Mouse (Mus musculus) hindbrain, embryonic 15.5 days (tissue): Measurements from ENCODE around the gene Cryl1. TPM values are rescaled to one million over a fixed set of nuclear protein-coding genes. Genes with fewer than 3 reads are reported as not detected.

ENCODE experiments used
- ATAC-seq: fragments of 200-750 bp; cut with Nextera tagmentation; 2 replicates; pipeline ENCODE4 v1.8.0; 2017; ENCODE audit warnings: low read depth, moderate number of reproducible peaks, moderate TSS enrichment; ENCODE audit not compliant: low FRiP score
- H3K27ac ChIP-seq: fragments of 300-500 bp; sonication (generic); replicated peaks from 2 replicates; pipeline ENCODE4 v1.5.1; 2015; ENCODE audit warnings: mild to moderate bottlenecking, inconsistent platforms
- H3K27me3 ChIP-seq: fragments of 300-500 bp; sonication (generic); 2 replicates; pipeline ENCODE4 v1.6.1; 2015; ENCODE audit warnings: control low read depth, inconsistent platforms
- H3K36me3 ChIP-seq: fragments of 300-500 bp; sonication (generic); 2 replicates; pipeline ENCODE4 v1.6.1; 2015; ENCODE audit warnings: control low read depth, inconsistent platforms
- H3K4me1 ChIP-seq: fragments of 300-500 bp; sonication (generic); replicated peaks from 2 replicates; pipeline ENCODE4 v1.6.1; 2015; ENCODE audit warnings: control low read depth, inconsistent platforms
- H3K4me2 ChIP-seq: fragments of 300-500 bp; sonication (generic); 2 replicates; pipeline ENCODE4 v1.6.1; 2015; ENCODE audit warnings: moderate library complexity, mild to moderate bottlenecking, inconsistent platforms
- H3K4me3 ChIP-seq: fragments of 300-500 bp; sonication (generic); 2 replicates; pipeline ENCODE4 v1.5.1; 2015; ENCODE audit warnings: mild to moderate bottlenecking, inconsistent platforms
- H3K9ac ChIP-seq: fragments of 300-500 bp; sonication (generic); 2 replicates; pipeline ENCODE4 v1.6.1; 2015; ENCODE audit warnings: inconsistent platforms
- H3K9me3 ChIP-seq: fragments of 300-500 bp; sonication (generic); 2 replicates; pipeline ENCODE4 v1.6.1; 2016; ENCODE audit warnings: control low read depth, inconsistent platforms
- WGBS: fragments of 180-500 bp; shearing (Covaris S2); methylation state at CpG from one replicate; pipeline ENCODE4 v1.1.7; 2015; 5-methylcytosine and 5-hydroxymethylcytosine counted together
- polyA plus RNA-seq: library from polyadenylated mRNA; unstranded; fragments of >200 nt; fragmentation: Nextera tagmentation; extraction: Ambion mirVana; gene quantifications from 2 replicates; pipeline ENCODE4 v1.2.1, GENCODE M21; 2015

Gene Cryl1
- polyA plus RNA-seq, 1 experiment from 2014 or later, result 11.8 TPM

- 75% methylated on average over 6 of the region's 6 CpGs for WGBS
- no peaks in the 10 kb centered on the region for H3K27me3 ChIP-seq
- H3K4me1 ChIP-seq, result no peaks in the 10 kb centered on the region
- no peak overlapping the region for H3K27ac ChIP-seq
- ATAC-seq, result no peak
- H3K4me2 ChIP-seq, result no peak overlapping the region
- H3K36me3 ChIP-seq, result no peaks in the 10 kb centered on the region
- H3K9ac ChIP-seq, result no peak overlapping the region
- H3K9me3 ChIP-seq, result no peaks in the 10 kb centered on the region
- no peak overlapping the region for H3K4me3 ChIP-seq
Observed at GRCm38 (mm10) chr14:57342316-57343055, 55.8 kb downstream of the Cryl1 start.

GRCm38 (mm10) chr14:57338666-57339065 lies 59.7 kb downstream of the Cryl1 start:
- 49% methylated on average over 6 of the region's 6 CpGs for WGBS
- no peaks in the 10 kb centered on the region for H3K36me3 ChIP-seq
- no peaks in the 10 kb centered on the region for H3K4me1 ChIP-seq
- no peak overlapping the region for H3K9ac ChIP-seq
- H3K4me2 ChIP-seq, result no peak overlapping the region
- no peak for ATAC-seq
- no peaks in the 10 kb centered on the region for H3K9me3 ChIP-seq
- H3K27me3 ChIP-seq, result no peaks in the 10 kb centered on the region
- H3K27ac ChIP-seq, result no peak overlapping the region
- H3K4me3 ChIP-seq, result no peak overlapping the region

GRCm38 (mm10) chr14:57334833-57335232 lies 63.5 kb downstream of the Cryl1 start:
- Histone ChIP-seq H3K4me1 (no peaks in the 10 kb centered on the region), H3K4me3 (no peak overlapping the region), H3K9ac (no peak overlapping the region), H3K4me2 (no peak overlapping the region), H3K27ac (no peak overlapping the region), H3K27me3 (no peaks in the 10 kb centered on the region), H3K9me3 (no peaks in the 10 kb centered on the region), H3K36me3 (no peaks in the 10 kb centered on the region)
- 79% methylated on average over 6 of the region's 6 CpGs for WGBS
- ATAC-seq, result no peak

DNA sequence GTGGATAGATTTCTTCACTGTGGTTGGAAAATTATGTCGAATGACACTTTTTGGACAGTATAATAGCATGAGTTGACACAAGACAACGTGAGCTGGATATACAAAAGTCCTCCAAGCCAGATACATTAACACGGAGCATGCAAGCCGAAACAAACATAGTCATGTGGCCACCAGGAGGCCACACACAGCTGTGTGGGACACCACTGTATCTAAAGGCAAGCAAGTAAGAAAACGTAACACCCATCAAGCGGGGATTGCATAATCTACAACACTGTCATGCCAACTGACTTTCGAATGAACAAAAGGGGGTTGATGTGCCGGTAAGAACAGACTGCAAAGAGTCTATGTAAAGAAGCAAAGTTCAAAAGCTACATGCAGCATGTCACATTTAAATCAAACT lies 65.8 kb downstream of the Cryl1 start:
- no peaks in the 10 kb centered on the region for H3K9me3 ChIP-seq
- WGBS, result 92% methylated on average over 8 of the region's 8 CpGs
- ATAC-seq, result no peak

DNA sequence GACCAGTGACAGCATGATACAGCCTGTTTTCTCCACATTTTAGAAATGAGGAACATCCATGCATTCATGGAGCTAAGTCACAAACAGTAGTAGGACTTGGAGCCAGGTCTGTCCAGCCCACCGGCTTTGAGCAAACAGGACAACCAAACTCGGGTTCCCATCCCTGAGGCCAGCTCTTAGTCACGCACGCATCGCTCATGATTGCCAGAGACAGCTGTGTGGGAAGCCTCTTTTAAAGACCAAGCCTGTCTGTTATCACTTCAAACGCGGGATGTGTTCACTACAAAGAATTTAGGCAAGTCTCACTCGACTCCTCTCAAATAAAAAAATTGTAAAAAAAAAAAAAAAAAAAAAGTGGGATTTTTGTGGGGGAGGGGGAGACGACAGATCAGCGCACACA lies 67.2 kb downstream of the Cryl1 start:
- H3K9ac ChIP-seq, result no peak overlapping the region
- no peak overlapping the region for H3K4me2 ChIP-seq
- H3K9me3 ChIP-seq, result no peaks in the 10 kb centered on the region
- H3K4me1 ChIP-seq, result no peaks in the 10 kb centered on the region
- no peaks in the 10 kb centered on the region for H3K27me3 ChIP-seq
- H3K4me3 ChIP-seq, result no peak overlapping the region
- H3K27ac ChIP-seq, result no peak overlapping the region
- ATAC-seq, result no peak
- H3K36me3 ChIP-seq, result no peaks in the 10 kb centered on the region
- 85% methylated on average over 10 of the region's 10 CpGs for WGBS

More for the DNA sequence above, 65.8 kb downstream of the Cryl1 start:
- H3K27ac ChIP-seq, result no peak overlapping the region
- no peak overlapping the region for H3K9ac ChIP-seq
- H3K4me1 ChIP-seq, result no peaks in the 10 kb centered on the region
- H3K4me3 ChIP-seq, result no peak overlapping the region
- H3K4me2 ChIP-seq, result no peak overlapping the region
- no peaks in the 10 kb centered on the region for H3K36me3 ChIP-seq
- H3K27me3 ChIP-seq, result no peaks in the 10 kb centered on the region

GRCm38 (mm10) chr14:57329600-57329999 lies 68.7 kb downstream of the Cryl1 start:
- Histone ChIP-seq H3K4me1 (no peaks in the 10 kb centered on the region), H3K4me2 (no peak overlapping the region), H3K27me3 (no peaks in the 10 kb centered on the region), H3K36me3 (no peaks in the 10 kb centered on the region), H3K9me3 (no peaks in the 10 kb centered on the region), H3K27ac (no peak overlapping the region), H3K9ac (no peak overlapping the region), H3K4me3 (no peak overlapping the region)
- WGBS, result 76% methylated on average over 15 of the region's 15 CpGs
- ATAC-seq, result no peak

- H3K4me2 ChIP-seq, result no peak overlapping the region
Observed at GRCm38 (mm10) chr14:57326771-57327170, 71.6 kb downstream of the Cryl1 start.

GRCm38 (mm10) chr14:57318812-57319211 lies 79.5 kb downstream of the Cryl1 start:
- no peak overlapping the region for H3K27ac ChIP-seq
- no peak for ATAC-seq
- H3K4me3 ChIP-seq, result no peak overlapping the region
- H3K9ac ChIP-seq, result no peak overlapping the region
- peaks cover 3% of the 10 kb centered on the region; the same call in 1 of the 2 replicates for H3K4me1 ChIP-seq
- H3K4me2 ChIP-seq, result no peak overlapping the region
- H3K36me3 ChIP-seq, result no peaks in the 10 kb centered on the region
- no peaks in the 10 kb centered on the region for H3K9me3 ChIP-seq
- 94% methylated on average over 1 of the region's 1 CpGs for WGBS
- no peaks in the 10 kb centered on the region for H3K27me3 ChIP-seq

More at GRCm38 (mm10) chr14:57326771-57327170, 71.6 kb downstream of the Cryl1 start:
- Histone ChIP-seq H3K36me3 (no peaks in the 10 kb centered on the region), H3K4me1 (no peaks in the 10 kb centered on the region), H3K27me3 (no peaks in the 10 kb centered on the region), H3K27ac (no peak overlapping the region), H3K9me3 (no peaks in the 10 kb centered on the region), H3K4me3 (no peak overlapping the region), H3K9ac (no peak overlapping the region)
- 79% methylated on average over 6 of the region's 6 CpGs for WGBS
- no peak for ATAC-seq

DNA sequence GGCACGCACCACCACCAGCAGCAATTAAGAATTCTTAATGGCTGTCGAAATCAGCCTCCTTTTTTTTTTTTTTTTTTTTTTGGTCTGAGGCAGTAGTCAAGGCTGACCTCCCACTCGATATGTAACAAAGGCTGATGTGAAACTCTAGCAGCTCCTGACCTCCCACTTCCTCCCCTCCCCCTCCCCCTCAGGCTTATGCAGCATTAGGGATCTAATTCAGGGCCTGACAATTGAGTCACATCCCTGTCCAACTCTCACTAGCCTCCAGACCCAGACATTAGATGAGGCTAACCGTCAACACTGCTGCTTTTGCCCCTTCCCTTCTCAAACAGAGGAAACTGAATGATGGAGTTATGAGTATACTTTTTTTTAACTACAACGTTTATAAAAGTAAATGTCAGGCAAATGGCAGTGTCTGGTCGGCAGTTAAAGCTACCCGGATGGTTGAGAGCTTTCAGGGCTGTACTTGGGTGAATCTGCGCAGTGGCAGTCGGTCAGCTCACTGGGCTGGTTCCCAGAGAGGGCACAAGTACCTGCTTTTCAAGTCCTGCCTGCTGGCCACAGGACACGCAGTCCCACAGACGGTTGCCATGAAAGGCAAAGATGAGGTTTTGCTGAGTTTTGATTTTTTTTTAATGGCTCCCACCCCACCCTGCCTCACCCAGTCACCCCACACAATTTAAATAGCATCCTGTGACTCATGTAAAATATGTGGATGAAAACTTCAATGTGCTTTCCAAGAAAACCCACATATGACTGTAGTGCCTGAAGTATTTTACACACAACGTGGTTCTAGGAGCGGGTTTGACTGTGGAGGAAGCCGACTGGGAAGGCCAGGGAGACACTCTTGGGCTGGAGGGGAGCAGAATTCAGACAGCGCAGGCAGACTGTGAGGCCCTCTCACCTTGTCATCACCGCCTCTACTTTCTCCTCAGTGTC lies 81.4 kb downstream of the Cryl1 start:
- Histone ChIP-seq H3K4me2 (no peak overlapping the region), H3K9me3 (no peaks in the 10 kb centered on the region), H3K36me3 (no peaks in the 10 kb centered on the region), H3K4me3 (no peak overlapping the region), H3K4me1 (peaks cover 3% of the 10 kb centered on the region; the same call in 1 of the 2 replicates), H3K27ac (no peak overlapping the region), H3K9ac (no peak overlapping the region), H3K27me3 (no peaks in the 10 kb centered on the region)
- ATAC-seq, result no peak
- WGBS, result 62% methylated on average over 16 of the region's 16 CpGs

DNA sequence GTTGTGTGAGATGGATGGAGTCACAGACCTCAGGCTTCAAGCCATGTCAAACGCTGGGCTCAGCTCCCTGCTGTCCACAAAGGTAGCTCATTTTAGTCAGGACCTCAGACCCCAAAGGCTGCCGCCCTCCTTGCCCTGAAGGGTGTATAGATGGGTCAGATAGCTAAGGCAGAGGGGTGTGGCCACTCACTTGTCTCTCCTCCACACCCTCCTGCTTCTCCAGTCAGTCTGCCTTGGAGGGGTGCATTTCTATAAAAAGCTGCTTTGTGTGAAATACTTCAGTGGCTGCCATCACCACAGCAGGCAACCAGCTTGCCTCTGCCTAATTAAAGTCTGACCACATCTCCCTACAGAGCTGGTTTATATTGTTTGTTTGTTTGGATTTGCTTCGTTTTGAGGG lies 82.4 kb downstream of the Cryl1 start:
- H3K9ac ChIP-seq, result no peak overlapping the region
- ATAC-seq, result peak; percentile 61
- no peaks in the 10 kb centered on the region for H3K27me3 ChIP-seq
- H3K4me3 ChIP-seq, result no peak overlapping the region
- H3K27ac ChIP-seq, result 0 out of 2 replicates have a peak overlapping the region, but pooled peaks have one; percentile 52
- no peak overlapping the region for H3K4me2 ChIP-seq
- WGBS, result 23% methylated on average over 3 of the region's 3 CpGs
- peaks cover 3% of the 10 kb centered on the region; the same call in 1 of the 2 replicates for H3K4me1 ChIP-seq
- H3K36me3 ChIP-seq, result no peaks in the 10 kb centered on the region
- no peaks in the 10 kb centered on the region for H3K9me3 ChIP-seq

DNA sequence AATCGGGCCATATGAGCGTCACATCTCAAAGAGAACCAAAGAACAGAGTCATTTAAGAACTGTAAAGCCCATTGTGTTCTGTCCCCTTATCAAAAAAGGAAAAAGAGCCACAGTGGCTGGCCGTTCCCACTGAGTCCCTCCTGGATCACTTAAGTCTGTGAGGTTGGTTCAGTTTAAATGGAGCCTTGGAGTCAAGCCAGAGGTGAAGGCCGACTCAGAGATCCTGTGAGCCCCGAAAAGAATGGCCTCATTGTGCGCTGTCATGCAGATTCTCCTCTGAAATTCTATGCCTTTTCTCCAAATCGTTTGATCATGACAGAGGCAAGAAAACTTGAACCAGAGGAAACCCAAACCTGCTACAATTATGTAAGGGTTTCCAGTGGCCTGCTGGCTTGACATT lies 82.8 kb downstream of the Cryl1 start:
- no peaks in the 10 kb centered on the region for H3K27me3 ChIP-seq
- no peak overlapping the region for H3K4me2 ChIP-seq
- peaks cover 3% of the 10 kb centered on the region; the same call in 1 of the 2 replicates for H3K4me1 ChIP-seq
- no peak overlapping the region for H3K9ac ChIP-seq
- no peaks in the 10 kb centered on the region for H3K9me3 ChIP-seq
- no peak for ATAC-seq
- no peaks in the 10 kb centered on the region for H3K36me3 ChIP-seq
- no peak overlapping the region for H3K4me3 ChIP-seq
- 0 out of 2 replicates have a peak overlapping the region, but pooled peaks have one; percentile 52 for H3K27ac ChIP-seq
- WGBS, result 58% methylated on average over 7 of the region's 7 CpGs

- Histone ChIP-seq H3K27me3 (no peaks in the 10 kb centered on the region), H3K9me3 (no peaks in the 10 kb centered on the region), H3K27ac (no peak overlapping the region), H3K9ac (no peak overlapping the region), H3K4me3 (no peak overlapping the region), H3K4me2 (no peak overlapping the region), H3K4me1 (no peaks in the 10 kb centered on the region), H3K36me3 (no peaks in the 10 kb centered on the region)
- 89% methylated on average over 11 of the region's 11 CpGs for WGBS
- ATAC-seq, result no peak
Observed at GRCm38 (mm10) chr14:57301600-57302230, 96.6 kb downstream of the Cryl1 start.
